Mouse (Mus musculus) testis, postnatal 14 days (tissue): ENCODE measurements at regions not wholly inside any gene's neighbourhood (a gene's known extent, or its start where the extent isn't known, plus 50 kb on each side); places are given as distances from the start of the nearest gene placed in this dataset.

Experiments
- DNase-seq: peaks from one replicate; pipeline ENCODE4 v3.0.0; 2021; ENCODE audit warnings: low spot score

GRCm38 (mm10) chr3:41229493-41229892 lies 146.6 kb upstream of the Pgrmc2 start:
- DNase-seq = no peak

- DNase-seq = peak; percentile 23
Measured at GRCm38 (mm10) chr3:41228536-41228935, 145.7 kb upstream of the Pgrmc2 start.

DNA sequence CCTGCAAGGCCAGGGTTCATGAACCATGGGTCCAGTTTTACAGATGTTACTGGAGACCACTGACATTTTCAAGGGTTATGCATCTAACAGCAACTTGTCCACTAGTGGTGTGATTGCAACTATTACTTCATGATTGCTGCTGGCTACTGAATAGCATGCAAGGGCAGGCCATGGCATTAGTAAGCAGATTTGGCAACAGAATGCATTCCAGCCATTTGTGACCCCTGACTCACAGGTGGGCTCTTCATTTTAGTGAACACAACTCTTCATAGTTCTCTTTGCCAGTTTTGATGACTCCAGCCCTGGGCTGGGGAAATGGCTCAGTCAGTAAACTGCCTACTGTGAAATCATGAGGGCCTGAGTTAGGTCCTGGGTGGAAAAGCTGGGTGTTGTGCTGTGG lies 137.9 kb upstream of the Pgrmc2 start:
- no peak for DNase-seq

DNA sequence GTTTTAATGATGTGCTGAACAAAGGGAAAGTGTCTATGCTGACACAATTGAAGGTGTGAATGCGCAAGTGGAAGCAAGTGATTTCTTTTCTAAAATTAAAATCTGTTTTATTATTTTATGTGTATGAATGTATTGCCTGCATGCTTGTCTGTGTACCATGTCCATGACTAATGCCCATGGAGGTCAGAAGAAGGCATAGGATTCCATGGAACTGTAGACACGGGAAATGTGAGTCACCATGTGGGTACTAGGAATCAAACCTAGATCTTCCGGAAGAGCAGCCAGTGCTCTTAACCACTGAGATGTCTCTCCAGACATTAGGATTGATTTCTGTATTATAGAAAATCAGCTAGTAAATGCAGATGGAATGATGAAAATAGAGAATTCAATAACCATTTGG lies 134.9 kb upstream of the Pgrmc2 start:
- DNase-seq = no peak

DNA sequence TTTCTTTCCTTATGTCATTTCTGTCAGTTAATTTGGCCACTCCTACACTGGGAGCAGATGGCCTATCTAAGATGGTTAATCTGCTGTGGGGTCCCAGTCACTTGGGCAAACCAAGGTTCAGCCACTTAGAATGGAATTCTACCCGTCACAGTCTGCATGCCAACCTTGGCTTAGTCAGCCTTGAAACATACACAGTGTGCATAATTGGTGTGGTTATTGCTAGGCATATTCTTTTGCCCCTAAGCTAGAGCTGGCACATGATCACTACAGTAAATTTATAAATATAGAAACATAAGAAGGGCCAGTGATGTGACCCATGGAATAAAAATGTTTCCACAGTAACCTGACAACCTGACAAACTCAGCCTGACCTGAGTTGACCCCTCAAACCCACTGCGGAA lies 130.7 kb upstream of the Pgrmc2 start:
- no peak for DNase-seq

GRCm38 (mm10) chr3:41210333-41210732 lies 127.5 kb upstream of the Pgrmc2 start:
- no peak for DNase-seq

DNA sequence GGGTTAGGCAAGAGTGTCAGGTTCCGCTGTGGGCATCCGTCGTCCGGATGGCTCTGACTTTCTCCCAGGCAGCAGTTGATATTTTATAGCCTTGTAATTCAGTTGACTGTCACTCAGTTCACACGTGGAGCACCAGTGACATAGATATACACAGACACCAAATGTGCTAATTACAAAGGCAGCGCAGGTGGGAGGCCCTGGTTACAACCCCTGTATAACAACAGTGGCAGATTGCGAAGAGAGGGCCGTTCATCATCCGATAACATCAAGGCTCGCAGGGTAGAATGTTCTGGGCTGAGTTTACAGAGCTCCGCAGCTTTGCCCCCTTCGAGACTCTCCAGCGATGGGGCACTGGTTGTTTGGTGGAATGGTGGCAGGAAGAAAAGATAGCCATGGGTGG lies 120.0 kb upstream of the Pgrmc2 start:
- no peak for DNase-seq

GRCm38 (mm10) chr3:41201782-41202181 lies 118.9 kb upstream of the Pgrmc2 start:
- no peak for DNase-seq

DNA sequence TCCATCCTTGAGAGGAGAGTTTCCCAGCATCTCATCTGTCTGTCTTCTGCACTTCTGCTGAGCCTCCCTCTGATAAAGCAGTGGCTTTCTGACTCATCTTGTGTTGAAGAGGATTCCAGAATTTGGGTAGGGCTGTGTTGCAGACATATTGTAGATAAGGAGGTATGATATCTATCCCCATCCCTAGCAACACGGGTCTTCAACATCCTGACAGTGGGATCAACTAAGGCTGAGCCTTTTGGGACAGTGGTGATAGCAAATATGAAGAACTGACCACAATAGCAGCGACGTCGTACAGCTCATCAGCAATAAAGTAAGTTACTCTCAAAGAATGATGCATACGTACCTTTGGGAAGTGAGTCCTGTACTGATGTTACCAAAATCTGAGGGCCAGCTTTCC lies 117.2 kb upstream of the Pgrmc2 start:
- DNase-seq = no peak

DNA sequence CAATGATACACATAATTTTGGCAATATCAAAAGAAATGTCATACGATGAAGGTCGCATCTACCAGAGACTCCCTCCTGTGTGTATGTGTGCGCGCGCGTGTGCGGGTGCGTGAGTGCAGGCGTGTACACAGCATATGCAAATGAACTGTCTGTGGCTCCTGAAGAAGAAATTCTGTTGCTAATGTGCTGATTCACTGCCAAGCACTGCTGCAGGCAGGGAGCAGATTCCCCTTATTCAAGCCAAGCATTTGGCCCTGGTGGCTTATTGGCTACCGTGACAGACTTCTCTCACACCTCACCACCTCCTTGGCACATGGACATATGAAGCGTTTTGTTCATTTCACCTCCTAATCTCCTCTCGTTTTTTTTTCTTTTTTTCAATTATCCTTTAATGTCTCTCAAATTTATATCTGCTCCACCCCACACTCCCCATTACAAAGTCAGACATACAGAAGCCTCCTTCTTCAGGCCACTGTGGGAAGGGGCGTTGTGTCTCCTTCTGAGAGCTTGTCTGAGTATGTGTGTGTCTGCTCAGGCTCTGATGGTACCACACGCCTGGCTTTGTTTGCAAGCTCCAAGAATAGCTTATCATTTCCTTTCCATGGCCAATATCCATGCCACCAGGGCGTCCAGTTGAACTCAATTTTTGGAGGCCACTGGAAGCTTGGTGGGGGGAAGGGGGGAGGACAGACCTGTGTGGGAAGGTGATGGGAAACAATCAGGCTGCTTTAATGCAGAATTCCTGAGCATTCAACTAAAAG lies 115.5 kb upstream of the Pgrmc2 start:
- no peak for DNase-seq

GRCm38 (mm10) chr3:41195113-41195975 lies 112.5 kb upstream of the Pgrmc2 start:
- peak; percentile 52 for DNase-seq

- DNase-seq = peak; percentile 69
Measured at GRCm38 (mm10) chr3:41194311-41195112, 111.7 kb upstream of the Pgrmc2 start.

DNA sequence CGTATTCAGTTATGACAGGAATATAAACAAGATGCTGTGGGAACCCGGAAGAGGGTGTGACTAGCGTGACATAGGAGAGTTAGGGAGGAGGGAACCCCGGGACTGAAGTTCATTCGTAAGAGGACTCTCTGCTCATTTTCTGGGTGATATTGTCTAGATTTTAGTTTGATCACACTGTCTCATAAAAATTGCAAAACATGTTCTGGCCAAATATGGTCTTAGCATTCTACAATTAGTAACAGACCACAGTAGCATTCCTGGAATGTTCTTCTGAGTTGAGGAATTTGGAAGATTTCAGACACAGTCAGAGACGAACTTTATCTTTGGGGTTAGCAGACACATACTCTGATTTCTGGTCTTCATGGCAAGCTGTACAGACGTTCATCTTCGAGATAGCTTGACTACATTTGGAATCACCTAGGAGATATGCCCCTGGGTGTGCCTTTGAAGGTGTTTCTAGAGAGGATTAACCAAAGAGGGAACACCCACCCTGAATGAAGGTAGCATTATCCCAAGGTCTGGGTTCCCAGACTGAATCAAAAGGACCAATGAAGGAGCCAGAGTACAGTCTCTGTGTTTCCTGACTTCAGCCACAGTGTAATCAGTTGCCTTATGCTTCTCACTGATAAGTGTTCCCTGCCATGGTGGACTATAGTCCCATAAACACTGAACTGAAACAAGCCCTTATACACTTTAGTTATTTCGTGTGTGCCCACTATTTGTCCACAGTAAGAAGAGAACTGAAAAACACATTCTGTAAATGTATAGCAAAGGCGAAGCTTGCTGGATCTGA lies 102.7 kb upstream of the Pgrmc2 start:
- no peak for DNase-seq

DNA sequence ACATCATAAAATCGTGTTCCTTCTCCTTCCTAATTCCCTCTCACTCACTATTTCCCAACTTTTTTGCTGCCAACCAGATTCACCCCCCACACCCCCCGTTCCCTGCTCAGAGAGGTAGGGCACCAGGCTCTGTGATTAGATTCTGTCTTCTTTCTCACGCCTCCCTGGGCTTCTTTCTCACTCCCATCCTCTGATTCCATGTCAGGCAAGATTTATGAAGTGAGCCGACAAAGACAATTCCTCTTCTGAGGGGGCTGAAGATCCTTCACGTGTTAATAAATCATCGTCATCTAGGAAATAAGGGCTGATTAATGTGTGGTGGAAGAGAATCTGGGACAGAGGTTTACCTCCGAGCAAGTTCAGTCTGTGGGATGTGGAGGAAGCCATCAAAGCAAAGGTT lies 101.5 kb upstream of the Pgrmc2 start:
- no peak for DNase-seq

- no peak for DNase-seq
Measured at GRCm38 (mm10) chr3:41182900-41183595, 100.2 kb upstream of the Pgrmc2 start.

- DNase-seq = peak; percentile 76
Measured at GRCm38 (mm10) chr3:41182036-41182899, 99.4 kb upstream of the Pgrmc2 start.

- DNase-seq = no peak
Measured at GRCm38 (mm10) chr3:41181438-41181837, 98.6 kb upstream of the Pgrmc2 start.

DNA sequence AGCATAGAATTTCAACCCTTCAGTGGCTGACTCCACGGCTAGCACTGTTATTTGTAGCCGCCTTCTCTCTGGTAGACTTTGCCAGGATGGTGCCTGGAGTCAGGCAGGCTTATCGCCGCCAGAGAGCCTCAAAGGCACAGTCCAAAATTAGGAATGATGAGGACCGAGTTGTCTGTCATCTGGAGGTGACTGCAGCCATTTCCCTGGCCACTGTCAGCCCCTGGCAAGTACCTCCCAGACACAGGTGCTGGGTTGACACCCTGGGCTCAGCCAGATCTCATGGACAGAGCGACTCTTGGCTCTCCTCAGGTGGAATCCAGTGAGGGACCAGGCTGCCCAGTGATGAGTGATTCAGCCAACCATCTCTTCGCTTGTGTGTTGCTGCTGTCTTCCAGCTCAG lies 98.1 kb upstream of the Pgrmc2 start:
- DNase-seq = no peak

DNA sequence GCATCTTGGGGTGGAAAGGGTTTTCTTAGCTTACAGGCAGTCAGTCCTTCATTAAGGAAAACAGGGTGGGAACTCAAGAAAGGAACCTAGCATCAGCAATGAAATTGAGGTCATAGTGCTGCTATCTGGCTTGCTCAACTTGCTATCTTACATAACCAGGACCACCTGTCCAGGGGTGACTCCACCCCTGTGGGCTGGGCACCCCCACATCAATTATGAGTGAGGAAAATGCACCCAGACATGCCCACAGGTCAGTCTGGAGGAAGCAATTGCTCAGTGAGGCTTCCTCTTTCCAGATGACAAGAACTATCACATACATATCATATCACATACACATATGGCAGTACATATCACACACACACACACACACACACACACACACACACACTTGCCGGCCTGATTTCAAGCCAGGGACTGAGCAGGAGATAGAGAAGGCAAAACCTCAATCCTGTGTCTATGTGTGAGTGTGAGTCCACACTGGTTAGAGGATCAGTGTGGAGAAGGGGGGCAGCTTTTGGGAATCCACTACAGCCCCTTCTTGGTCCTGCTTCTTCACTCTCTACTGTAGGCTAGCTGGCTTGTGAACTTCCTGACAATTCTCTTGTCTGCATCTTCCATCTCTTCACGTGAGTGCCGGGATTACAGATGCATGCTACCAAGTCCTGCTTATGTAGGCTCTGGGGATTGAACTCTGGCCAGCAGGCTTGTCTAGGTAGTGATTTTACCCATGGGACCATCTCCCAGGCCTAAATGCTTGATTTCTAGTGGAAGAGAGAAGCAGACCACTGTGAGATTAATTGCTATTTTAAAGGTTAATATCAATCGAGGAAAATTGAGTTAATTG lies 96.4 kb upstream of the Pgrmc2 start:
- DNase-seq = no peak
